Mouse (Mus musculus): ENCODE data around the gene Srgap3. TPM values are rescaled to one million over a fixed set of nuclear protein-coding genes. Genes with fewer than 3 reads are reported as not detected.
A peak's percentile ranks its signal among the peaks of the same experiment; 100 is the strongest.

Srgap3 gene
- polyA plus RNA-seq, 2 experiments, result 8.4 to 14.3 TPM

DNA sequence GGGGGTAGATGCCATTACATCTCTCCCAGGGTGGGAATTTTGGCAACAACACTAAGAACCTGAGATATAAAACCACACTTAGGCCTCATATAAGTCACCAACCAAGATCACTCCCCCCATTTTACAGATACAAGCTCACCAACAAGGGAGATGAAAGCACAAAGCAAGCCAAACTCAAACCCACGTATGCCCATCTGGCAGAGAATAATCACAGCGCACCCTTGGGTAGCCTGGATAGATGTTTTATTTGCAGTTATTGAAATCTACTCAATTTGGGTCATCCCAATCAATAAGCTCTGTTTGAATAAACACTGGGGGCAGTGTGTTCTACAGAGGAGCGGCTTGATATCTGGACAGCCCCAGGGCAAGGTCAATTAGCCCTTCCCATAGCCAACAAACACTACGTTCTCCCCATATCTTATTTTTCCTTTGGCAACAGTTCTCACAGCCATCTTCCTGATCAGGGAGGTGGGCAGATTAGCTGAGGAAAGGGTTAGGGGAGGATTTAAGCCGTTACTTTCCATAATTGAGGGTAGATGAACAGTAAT, 63.4 kb downstream of the Srgap3 start:
- DNase-seq (ENCODE audit: low spot score) (no peak), ATAC-seq (ENCODE audit: low FRiP score, low read depth) (no peak)
- Histone ChIP-seq H3K4me1 (ENCODE audit: control insufficient read depth, insufficient read depth, low read length) (peaks cover 20% of the 10 kb centered on the region), H3K27ac (replicated peaks; ENCODE audit: low read depth, low read length) (no peak overlapping the region), H3K4me2 (replicated peaks; ENCODE audit: low read depth, low read length, severe bottlenecking) (no peak overlapping the region), H3K9ac (ENCODE audit: low read depth, low read length, severe bottlenecking) (no peak overlapping the region), H3K4me3 (replicated peaks; ENCODE audit: low read length) (no peak overlapping the region), H3K36me3 (ENCODE audit: control insufficient read depth, insufficient read depth, low read length) (no peaks in the 10 kb centered on the region), H3K27me3 (ENCODE audit: control insufficient read depth, insufficient read depth, low read length) (no peaks in the 10 kb centered on the region), H3K9me3 (ENCODE audit: control insufficient read depth, low read length) (no peaks in the 10 kb centered on the region)
- TF ChIP-seq POLR2A (IDR thresholded peaks at IDR 0.05; ENCODE audit: borderline replicate concordance, extremely low read depth, insufficient read depth, insufficient read length), result no peak
- 83% methylated on average over 5 of the region's 5 CpGs for WGBS

DNA sequence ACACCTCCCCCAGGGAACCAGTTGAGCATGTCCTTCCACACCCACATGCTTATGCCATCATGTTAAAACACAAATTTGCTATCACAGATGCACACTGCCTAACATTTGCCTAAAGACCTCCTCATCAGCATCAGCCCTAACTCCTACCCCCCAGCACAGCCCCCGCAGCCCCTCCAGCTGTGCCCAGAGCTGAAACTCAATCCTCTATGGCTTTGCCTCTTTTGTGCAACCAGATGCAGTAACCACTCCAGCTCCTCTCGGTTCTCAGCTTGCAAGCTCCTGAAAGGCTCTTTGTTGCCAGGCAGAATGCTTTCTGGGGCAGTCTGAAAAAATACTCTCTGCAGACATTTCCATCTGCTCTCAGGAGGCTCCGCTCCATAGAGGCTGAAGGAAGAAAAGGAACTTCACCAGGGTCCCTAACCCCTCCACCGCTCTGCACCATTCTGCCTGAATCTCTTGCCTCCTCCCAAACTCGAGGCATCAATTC, 67.0 kb downstream of the Srgap3 start:
- peak; percentile 83 for ATAC-seq (ENCODE audit: low FRiP score, low read depth)
- peaks cover 18% of the 10 kb centered on the region for H3K4me1 ChIP-seq (ENCODE audit: control insufficient read depth, insufficient read depth, low read length)
- no peak overlapping the region for H3K9ac ChIP-seq (ENCODE audit: low read depth, low read length, severe bottlenecking)
- H3K4me2 ChIP-seq (replicated peaks; ENCODE audit: low read depth, low read length, severe bottlenecking), result no peak overlapping the region
- peak overlapping the region; percentile 21 for H3K27ac ChIP-seq (replicated peaks; ENCODE audit: low read depth, low read length)
- H3K27me3 ChIP-seq (ENCODE audit: control insufficient read depth, insufficient read depth, low read length), result no peaks in the 10 kb centered on the region
- 26% methylated on average over 5 of the region's 5 CpGs for WGBS
- TF ChIP-seq POLR2A (IDR thresholded peaks at IDR 0.05; ENCODE audit: borderline replicate concordance, extremely low read depth, insufficient read depth, insufficient read length), result no peak
- H3K9me3 ChIP-seq (ENCODE audit: control insufficient read depth, low read length), result no peaks in the 10 kb centered on the region
- H3K4me3 ChIP-seq (replicated peaks; ENCODE audit: low read length), result no peak overlapping the region
- no peaks in the 10 kb centered on the region for H3K36me3 ChIP-seq (ENCODE audit: control insufficient read depth, insufficient read depth, low read length)
- peak; percentile 22 for DNase-seq (ENCODE audit: low spot score)

DNA sequence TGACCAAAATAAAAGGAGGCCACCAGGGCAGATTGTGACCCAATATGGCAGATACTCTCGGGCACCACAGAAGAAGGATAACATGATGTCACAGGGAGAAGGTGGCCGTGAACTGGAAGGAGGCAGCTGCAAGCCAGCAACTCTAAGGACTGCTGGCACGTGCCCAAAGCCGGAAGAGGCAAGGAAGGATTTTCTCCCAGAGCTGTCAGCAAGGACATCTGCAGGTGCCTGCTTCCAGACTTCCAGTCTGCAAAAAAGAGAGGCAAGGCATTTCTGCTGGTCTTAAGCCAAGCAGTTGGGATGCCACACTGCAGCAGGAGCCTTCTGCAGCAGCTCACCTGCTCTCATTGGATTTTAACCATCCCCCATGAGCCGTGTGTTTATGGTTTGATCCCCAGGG, 67.9 kb downstream of the Srgap3 start:
- Histone ChIP-seq H3K9me3 (ENCODE audit: control insufficient read depth, low read length) (no peaks in the 10 kb centered on the region), H3K4me1 (ENCODE audit: control insufficient read depth, insufficient read depth, low read length) (peaks cover 18% of the 10 kb centered on the region), H3K9ac (ENCODE audit: low read depth, low read length, severe bottlenecking) (no peak overlapping the region), H3K27me3 (ENCODE audit: control insufficient read depth, insufficient read depth, low read length) (no peaks in the 10 kb centered on the region), H3K4me3 (replicated peaks; ENCODE audit: low read length) (no peak overlapping the region), H3K27ac (replicated peaks; ENCODE audit: low read depth, low read length) (no peak overlapping the region), H3K4me2 (replicated peaks; ENCODE audit: low read depth, low read length, severe bottlenecking) (no peak overlapping the region), H3K36me3 (ENCODE audit: control insufficient read depth, insufficient read depth, low read length) (no peaks in the 10 kb centered on the region)
- TF ChIP-seq POLR2A (IDR thresholded peaks at IDR 0.05; ENCODE audit: borderline replicate concordance, extremely low read depth, insufficient read depth, insufficient read length), result no peak
- DNase-seq (ENCODE audit: low spot score), result no peak
- 61% methylated on average over 5 of the region's 5 CpGs for WGBS
- ATAC-seq (ENCODE audit: low FRiP score, low read depth), result no peak

- H3K9ac ChIP-seq (ENCODE audit: low read depth, low read length, severe bottlenecking), result no peak overlapping the region
- TF ChIP-seq POLR2A (IDR thresholded peaks at IDR 0.05; ENCODE audit: borderline replicate concordance, extremely low read depth, insufficient read depth, insufficient read length), result no peak
- no peak for DNase-seq (ENCODE audit: low spot score)
- H3K4me1 ChIP-seq (ENCODE audit: control insufficient read depth, insufficient read depth, low read length), result no peaks in the 10 kb centered on the region
- H3K4me2 ChIP-seq (replicated peaks; ENCODE audit: low read depth, low read length, severe bottlenecking), result no peak overlapping the region
- no peaks in the 10 kb centered on the region for H3K9me3 ChIP-seq (ENCODE audit: control insufficient read depth, low read length)
- no peaks in the 10 kb centered on the region for H3K36me3 ChIP-seq (ENCODE audit: control insufficient read depth, insufficient read depth, low read length)
- H3K27me3 ChIP-seq (ENCODE audit: control insufficient read depth, insufficient read depth, low read length), result no peaks in the 10 kb centered on the region
- WGBS, result 80% methylated on average over 9 of the region's 9 CpGs
- no peak overlapping the region for H3K27ac ChIP-seq (replicated peaks; ENCODE audit: low read depth, low read length)
- H3K4me3 ChIP-seq (replicated peaks; ENCODE audit: low read length), result no peak overlapping the region
- ATAC-seq (ENCODE audit: low FRiP score, low read depth), result no peak
Observed at GRCm38 (mm10) chr6:112873089-112873835, 73.8 kb downstream of the Srgap3 start.

GRCm38 (mm10) chr6:112871241-112871780, 75.8 kb downstream of the Srgap3 start:
- Histone ChIP-seq H3K27ac (replicated peaks; ENCODE audit: low read depth, low read length) (no peak overlapping the region), H3K36me3 (ENCODE audit: control insufficient read depth, insufficient read depth, low read length) (no peaks in the 10 kb centered on the region), H3K9me3 (ENCODE audit: control insufficient read depth, low read length) (no peaks in the 10 kb centered on the region), H3K4me2 (replicated peaks; ENCODE audit: low read depth, low read length, severe bottlenecking) (no peak overlapping the region), H3K27me3 (ENCODE audit: control insufficient read depth, insufficient read depth, low read length) (no peaks in the 10 kb centered on the region), H3K4me3 (replicated peaks; ENCODE audit: low read length) (no peak overlapping the region), H3K4me1 (ENCODE audit: control insufficient read depth, insufficient read depth, low read length) (no peaks in the 10 kb centered on the region), H3K9ac (ENCODE audit: low read depth, low read length, severe bottlenecking) (no peak overlapping the region)
- no peak for TF ChIP-seq POLR2A (IDR thresholded peaks at IDR 0.05; ENCODE audit: borderline replicate concordance, extremely low read depth, insufficient read depth, insufficient read length)
- ATAC-seq (ENCODE audit: low FRiP score, low read depth), result no peak
- no peak for DNase-seq (ENCODE audit: low spot score)
- 56% methylated on average over 7 of the region's 7 CpGs for WGBS
